Mouse (Mus musculus) gastrocnemius, postnatal 14 days (tissue): Measurements from ENCODE around the gene Cldn11. TPM values are rescaled to one million over a fixed set of nuclear protein-coding genes. Genes with fewer than 3 reads are reported as not detected.

Source experiments
- total RNA-seq, 2 experiments: library from RNA; stranded (reverse); gene quantifications; 2 replicates each; pipeline ENCODE4 v1.2.3; 2021

Gene Cldn11
- total RNA-seq, 2 experiments from 2014 or later: 0.58 to 0.78 TPM

Other genes with a start within 250 kb of the Cldn11 start
- gene Phc3, start 180.5 kb upstream of the Cldn11 start, total RNA-seq: 10 to 100 TPM; 10.5 to 11.8 TPM
- gene Prkci, start 154.2 kb upstream of the Cldn11 start, total RNA-seq: 1 to 10 TPM; 5.9 to 6.7 TPM
- gene Skil, start 54.9 kb upstream of the Cldn11 start, total RNA-seq: 10 to 100 TPM; 12.7 TPM
- gene Slc7a14, start 160.5 kb downstream of the Cldn11 start, total RNA-seq: under 1 TPM; 0.02 to 0.10 TPM